Mouse (Mus musculus) CH12.LX (cell line): ENCODE measurements around the gene Gm5662. TPM values are rescaled to one million over a fixed set of nuclear protein-coding genes. Genes with fewer than 3 reads are reported as not detected.
"Not testable (repeated sequence)": the region's sequence is repeated elsewhere in the genome, so short reads cannot be mapped to it uniquely, and the experiment has no call there.

Source experiments
- DNase-seq: peaks from one replicate; pipeline ENCODE4 v3.0.0-alpha.2; 2013; ENCODE audit errors: extremely low read depth
- H3K27ac ChIP-seq: 2 replicates; pipeline ENCODE4 v1.5.1; 2012; ENCODE audit warnings: low read depth, mild to moderate bottlenecking, control low read depth, moderate library complexity; ENCODE audit not compliant: insufficient read depth
- H3K27me3 ChIP-seq: replicated peaks from 2 replicates; pipeline ENCODE3; 2012; ENCODE audit warnings: inconsistent platforms
- H3K36me3 ChIP-seq, 2 experiments: replicated peaks in 1 of 2; 2 replicates each; pipeline versions ENCODE3 to v1.6.1; 2012; ENCODE audit warnings: inconsistent platforms in 1 of 2, low read length in 1 of 2, mild to moderate bottlenecking in 1 of 2, mixed read lengths in 1 of 2, moderate library complexity in 1 of 2; ENCODE audit not compliant: control insufficient read depth in 1 of 2, insufficient read depth in 1 of 2
- H3K4me1 ChIP-seq, 2 experiments: 2 replicates each; pipeline ENCODE4 v1.6.1; 2012; ENCODE audit warnings: inconsistent platforms in 1 of 2, moderate library complexity in 1 of 2; ENCODE audit not compliant: insufficient read depth in 2 of 2, control insufficient read depth in 1 of 2
- H3K4me2 ChIP-seq: 2 replicates; pipeline ENCODE4 v1.6.1; 2012; ENCODE audit warnings: low read depth, mild to moderate bottlenecking, control low read depth; ENCODE audit not compliant: poor library complexity, insufficient read depth, severe bottlenecking
- H3K4me3 ChIP-seq, 3 experiments: fragments of 150-350 bp in 1 of 3; sonication (generic) in 1 of 3; replicated peaks in 1 of 3; 2 replicates each; pipeline versions ENCODE3 to v1.5.1; 2011 to 2012; ENCODE audit warnings: low read depth in 2 of 3, low read length in 2 of 3, mild to moderate bottlenecking in 2 of 3, moderate library complexity in 2 of 3, control low read depth in 1 of 3, improper control_type of control experiment in 1 of 3, inconsistent platforms in 1 of 3, mixed read lengths in 1 of 3; ENCODE audit not compliant: poor library complexity in 1 of 3
- H3K79me2 ChIP-seq: replicated peaks from 2 replicates; pipeline ENCODE4 v1.6.1; 2012; ENCODE audit warnings: mild to moderate bottlenecking, moderate library complexity; ENCODE audit not compliant: control insufficient read depth, poor library complexity, insufficient read depth, severe bottlenecking; ENCODE audit errors: extremely low read depth
- H3K9ac ChIP-seq: 2 replicates; pipeline ENCODE4 v1.6.1; 2012; ENCODE audit warnings: low read depth, mild to moderate bottlenecking, control low read depth, moderate library complexity; ENCODE audit not compliant: insufficient read depth
- H3K9me3 ChIP-seq: replicated peaks from 2 replicates; pipeline ENCODE3; 2012; ENCODE audit warnings: low read length, inconsistent platforms, mixed read lengths
- BHLHE40 ChIP-seq: IDR thresholded peaks from 2 replicates; pipeline ENCODE4 v1.6.1; 2011; ENCODE audit warnings: mild to moderate bottlenecking, low read depth, low read length, improper control_type of control experiment
- CTCF ChIP-seq, 2 experiments: IDR thresholded peaks in 1 of 2; conservative IDR thresholded peaks in 1 of 2; 2 replicates each; pipeline ENCODE4 v1.5.1; 2011 to 2012; ENCODE audit warnings: low read depth in 2 of 2, low read length in 2 of 2, improper control_type of control experiment in 1 of 2, inconsistent platforms in 1 of 2, mild to moderate bottlenecking in 1 of 2, moderate library complexity in 1 of 2
- E2F4 ChIP-seq: IDR thresholded peaks from 2 replicates; pipeline ENCODE4 v1.6.1; 2011; ENCODE audit warnings: low read depth, low read length, improper control_type of control experiment; ENCODE audit not compliant: insufficient replicate concordance
- EP300 ChIP-seq: IDR thresholded peaks from 2 replicates; pipeline ENCODE4 v1.6.1; 2011; ENCODE audit warnings: low read length, improper control_type of control experiment
- HCFC1 ChIP-seq: IDR thresholded peaks from 2 replicates; pipeline ENCODE4 v1.6.1; 2012; ENCODE audit warnings: low read depth, mild to moderate bottlenecking, inconsistent platforms, low read length, improper control_type of control experiment
- IRF4 ChIP-seq: IDR thresholded peaks from 2 replicates; pipeline ENCODE4 v1.6.1; 2014; ENCODE audit warnings: low read depth, mild to moderate bottlenecking, inconsistent platforms, low read length, improper control_type of control experiment
- JUN ChIP-seq: IDR thresholded peaks from 2 replicates; pipeline ENCODE4 v1.6.1; 2011; ENCODE audit warnings: low read depth, mild to moderate bottlenecking, low read length, improper control_type of control experiment, moderate library complexity; ENCODE audit not compliant: insufficient read depth
- KAT2A ChIP-seq: IDR thresholded peaks from 2 replicates; pipeline ENCODE4 v1.6.1; 2012; ENCODE audit warnings: low read length, improper control_type of control experiment, inconsistent platforms; ENCODE audit not compliant: insufficient replicate concordance
- MAX ChIP-seq: IDR thresholded peaks from 2 replicates; pipeline ENCODE4 v1.6.1; 2011; ENCODE audit warnings: low read length, improper control_type of control experiment
- MYC ChIP-seq: IDR thresholded peaks from 2 replicates; pipeline ENCODE4 v1.6.1; 2011; ENCODE audit warnings: low read depth, mild to moderate bottlenecking, improper control_type of control experiment, low read length
- NELFE ChIP-seq: IDR thresholded peaks from 2 replicates; pipeline ENCODE4 v1.6.1; 2011; ENCODE audit warnings: low read depth, low read length, improper control_type of control experiment
- TBP ChIP-seq: conservative IDR thresholded peaks from 2 replicates; pipeline ENCODE4 v1.6.1; 2011; ENCODE audit warnings: low read depth, low read length, improper control_type of control experiment
- USF1 ChIP-seq: IDR thresholded peaks from 2 replicates; pipeline ENCODE4 v1.6.1; 2014; ENCODE audit warnings: low read depth, mild to moderate bottlenecking, inconsistent platforms, low read length, improper control_type of control experiment
- USF2 ChIP-seq: conservative IDR thresholded peaks from 2 replicates; pipeline ENCODE4 v1.6.1; 2011; ENCODE audit warnings: low read depth, low read length, improper control_type of control experiment
- ZC3H11A ChIP-seq: IDR thresholded peaks from 2 replicates; pipeline ENCODE4 v1.6.1; 2012; ENCODE audit warnings: low read depth, mild to moderate bottlenecking, inconsistent platforms, low read length, improper control_type of control experiment
- ZMIZ1 ChIP-seq: IDR thresholded peaks from 2 replicates; pipeline ENCODE4 v1.6.1; 2012; ENCODE audit warnings: low read depth, mild to moderate bottlenecking, inconsistent platforms, low read length, improper control_type of control experiment
- ZNF384 ChIP-seq: IDR thresholded peaks from 2 replicates; pipeline ENCODE4 v1.6.1; 2012; ENCODE audit warnings: low read depth, low read length, improper control_type of control experiment, inconsistent platforms
- dilution Hi-C: fragments of 300-500 bp; cut with MboI; formaldehyde crosslinking; loops from 2 replicates; pipeline ENCODE4 v1.14.3; 2020; ENCODE audit warnings: low sequenced_read_pairs; ENCODE audit not compliant: extremely low pct_unique_long_range_greater_than_20kb, extremely low pct_ligation_motif_present
- in situ Hi-C: fragments of 300-500 bp; cut with MboI; formaldehyde crosslinking; loops from 3 replicates; pipeline ENCODE4 v1.14.3; 2019; ENCODE audit warnings: low sequenced_read_pairs, low pct_ligation_motif_present, low pct_unique_long_range_greater_than_20kb, mixed read lengths
- polyA plus RNA-seq: library from polyadenylated mRNA; unstranded; fragments of >175 nt; gene quantifications from 2 replicates; pipeline ENCODE4 v1.2.1, GENCODE M21; 2012; ENCODE audit warnings: low read depth; ENCODE audit not compliant: insufficient read length
- total RNA-seq, 2 experiments: library from RNA; depleted of rRNA; stranded (reverse); fragments of 300-350 nt in 1 of 2; fragments of >200 nt in 1 of 2; gene quantifications; 2 replicates each; pipeline ENCODE4 v1.2.3; 2012 to 2014

The Gm5662 gene
- total and polyA plus RNA-seq, 3 experiments = not detected

- H3K4me1 ChIP-seq = no peaks in the 10 kb centered on the region
- dilution Hi-C loops = no loop called here
- DNase-seq = no peak
- in situ Hi-C loops = no loop called here
- no peak overlapping the region for H3K27ac ChIP-seq
- peaks cover 2% of the 10 kb centered on the region for H3K27me3 ChIP-seq
- no peak overlapping the region for H3K4me2 ChIP-seq
- TF ChIP-seq CTCF (conservative IDR thresholded peaks at IDR 0.05 in 1 of 2, IDR thresholded peaks at IDR 0.05 in 1 of 2; ENCODE audit: low read depth in 2 of 2, low read length in 2 of 2) (no peak), EP300 (no peak), KAT2A (no peak), USF1 (no peak), BHLHE40 (no peak), E2F4 (no peak), ZMIZ1 (no peak), ZC3H11A (no peak), ZNF384 (no peak), MAX (no peak), HCFC1 (no peak), MYC (no peak), NELFE (no peak), JUN (no peak), IRF4 (no peak), TBP (no peak), USF2 (no peak)
- no peaks in the 10 kb centered on the region for H3K9me3 ChIP-seq
- H3K36me3 ChIP-seq = no peaks in the 10 kb centered on the region
- no peaks in the 10 kb centered on the region for H3K79me2 ChIP-seq
- no peak overlapping the region for H3K9ac ChIP-seq
- no peak overlapping the region for H3K4me3 ChIP-seq
Observed at GRCm38 (mm10) chr12:88257241-88257640, 17.1 kb downstream of the Gm5662 start.

DNA sequence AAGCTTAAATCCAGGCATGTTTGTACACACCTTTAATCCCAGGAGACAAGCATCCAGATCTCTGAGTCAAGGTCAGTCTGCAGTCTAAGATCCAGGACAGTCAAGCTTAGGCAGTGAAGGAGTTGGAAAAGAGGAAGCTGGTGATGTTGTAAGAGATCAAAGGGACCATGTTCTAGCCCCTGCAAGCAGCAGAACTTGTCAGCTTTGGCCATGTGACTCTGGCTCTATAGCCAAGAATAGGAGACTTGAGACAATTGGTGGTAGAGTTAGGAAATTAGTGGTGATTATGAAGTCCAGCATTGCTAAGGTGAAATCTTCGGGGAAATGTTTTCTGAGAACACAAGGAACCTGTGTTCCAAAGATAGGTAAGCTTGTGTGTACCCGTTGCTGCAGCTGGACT, 18.4 kb downstream of the Gm5662 start:
- H3K27ac ChIP-seq, in situ Hi-C loops, H3K9ac ChIP-seq, H3K79me2 ChIP-seq, H3K9me3 ChIP-seq, H3K36me3 ChIP-seq, H3K27me3 ChIP-seq, DNase-seq, H3K4me2 ChIP-seq, H3K4me3 ChIP-seq, dilution Hi-C loops, H3K4me1 ChIP-seq: not testable (repeated sequence)

DNA sequence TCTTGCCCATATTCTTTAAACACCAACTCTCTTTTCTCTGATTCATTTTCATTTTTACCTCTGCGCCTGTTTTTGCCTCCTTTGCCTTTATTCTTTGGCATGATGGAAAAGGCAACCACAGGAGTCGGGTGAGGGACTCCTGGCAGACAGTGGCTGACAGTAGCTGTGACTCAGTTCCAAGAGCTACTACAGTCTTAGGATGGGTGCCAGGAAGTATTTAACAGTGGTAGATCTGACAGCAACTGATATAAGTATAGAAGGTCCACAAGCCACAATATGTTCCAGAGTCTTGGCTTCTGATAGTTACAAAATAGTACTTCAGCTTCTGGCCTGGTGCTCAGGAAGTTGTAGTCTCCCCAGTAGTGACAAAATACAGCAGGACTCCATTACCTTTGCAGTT, 24.3 kb downstream of the Gm5662 start, which contains the start of gene Gm8332:
TSS of gene Gm8332 (minus strand) at position 101 of the 400 bp plus-strand sequence.
- H3K9ac ChIP-seq, H3K27ac ChIP-seq, H3K4me1 ChIP-seq, H3K9me3 ChIP-seq, dilution Hi-C loops, H3K27me3 ChIP-seq, H3K4me3 ChIP-seq, in situ Hi-C loops, H3K79me2 ChIP-seq, H3K36me3 ChIP-seq, DNase-seq, H3K4me2 ChIP-seq: not testable (repeated sequence)

DNA sequence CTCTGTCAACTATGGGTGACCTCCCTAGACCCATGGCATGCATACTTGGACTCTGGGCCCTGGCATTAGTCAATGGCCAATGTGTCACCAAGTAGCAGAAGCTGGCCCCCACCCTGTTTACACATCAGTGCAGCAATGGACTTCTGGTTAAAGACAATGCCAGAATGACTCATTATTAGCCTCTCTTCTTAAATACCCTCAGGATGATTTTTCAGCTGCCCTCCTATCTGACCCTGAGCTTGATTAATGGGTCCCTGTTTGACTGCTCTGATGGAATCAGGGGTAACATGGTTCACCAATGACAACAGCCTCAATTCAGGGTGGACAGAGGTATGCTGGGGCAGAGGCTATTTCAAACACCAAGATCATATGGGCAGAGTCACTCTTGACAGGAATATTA, 28.5 kb downstream of the Gm5662 start:
- DNase-seq, in situ Hi-C loops, H3K4me1 ChIP-seq, dilution Hi-C loops, H3K4me3 ChIP-seq, H3K27me3 ChIP-seq, H3K4me2 ChIP-seq, H3K9ac ChIP-seq, H3K79me2 ChIP-seq, H3K27ac ChIP-seq, H3K36me3 ChIP-seq, H3K9me3 ChIP-seq: not testable (repeated sequence)
